In genomic region chr11:25167939-25168338, GRCm38 (mm10) we compare ENCODE assay signal across 19 mouse cellular contexts.
"Had no signal": no experiment of that assay in that cellular context is flagged by ENCODE, and none has a peak within 500 bp of the region (broad histone marks: within the 10 kb centered on the region; RNA-seq: fewer than 3 reads in every experiment).

No protein-coding gene starts in this region.

- H3K9ac ChIP-seq: liver, postnatal 0 days; lung, embryonic 15.5 days; midbrain, embryonic 12.5 days; midbrain, embryonic 15.5 days; neural tube, embryonic 12.5 days had no signal

- DNase-seq: liver, postnatal 0 days; lung, adult 2 months; lung, postnatal 14 days; lung, postnatal 36 days; retina, postnatal 1 day; right cerebral cortex, adult 18-20 months; right cerebral cortex, postnatal 25 days; right cerebral cortex, postnatal 4 days; spleen, adult 18-20 months; thymus, adult 18-20 months; thymus, postnatal 14 days; thymus, postnatal 36 days had no signal

- H3K27ac ChIP-seq: lung, embryonic 15.5 days; macrophage; midbrain, embryonic 12.5 days; midbrain, embryonic 15.5 days; neural tube, embryonic 12.5 days had no signal

- H3K9me3 ChIP-seq: lung, embryonic 15.5 days; megakaryocyte, embryonic 14.5 days; midbrain, embryonic 12.5 days; midbrain, embryonic 15.5 days; neural tube, embryonic 12.5 days had no signal

- ATAC-seq: liver, postnatal 0 days; lung, postnatal 0 days; midbrain, embryonic 15.5 days had no signal

- H3K36me3 ChIP-seq: lung, embryonic 15.5 days; midbrain, embryonic 12.5 days; midbrain, embryonic 15.5 days; neural tube, embryonic 12.5 days had no signal

- H3K4me3 ChIP-seq: lung, embryonic 15.5 days; megakaryocyte, embryonic 14.5 days; midbrain, embryonic 12.5 days; midbrain, embryonic 15.5 days; neural tube, embryonic 12.5 days had no signal

- H3K4me2 ChIP-seq: lung, embryonic 15.5 days; midbrain, embryonic 12.5 days; midbrain, embryonic 15.5 days; neural tube, embryonic 12.5 days had no signal

- H3K27me3 ChIP-seq: lung, embryonic 15.5 days; megakaryocyte, embryonic 14.5 days; midbrain, embryonic 12.5 days; midbrain, embryonic 15.5 days; neural tube, embryonic 12.5 days had no signal

- H3K4me1 ChIP-seq: lung, embryonic 15.5 days; megakaryocyte, embryonic 14.5 days; midbrain, embryonic 12.5 days; midbrain, embryonic 15.5 days; neural tube, embryonic 12.5 days had no signal
